Mouse (Mus musculus) gonadal fat pad, adult 2 months (tissue): ENCODE results near the gene Slx4ip. TPM values are rescaled to one million over a fixed set of nuclear protein-coding genes. Genes with fewer than 3 reads are reported as not detected.

ENCODE experiments used
- DNase-seq: peaks from one replicate; pipeline ENCODE4 v3.0.0-alpha.2; 2012; ENCODE audit warnings: low read depth
- polyA plus RNA-seq: library from polyadenylated mRNA; depleted of rRNA; stranded (reverse); fragments of >200 nt; gene quantifications from 2 replicates; pipeline ENCODE4 v1.2.3, GENCODE M21; 2012; rRNA removed

Slx4ip gene
- polyA plus RNA-seq, 1 experiment: 1.7 TPM

GRCm38 (mm10) chr2:137099211-137099734 lies 208.3 kb downstream of the Slx4ip start:
- DNase-seq: no peak

- DNase-seq: no peak
Observed at GRCm38 (mm10) chr2:137101074-137101473, 210.1 kb downstream of the Slx4ip start.

GRCm38 (mm10) chr2:137107203-137107602 lies 216.2 kb downstream of the Slx4ip start:
- no peak for DNase-seq

GRCm38 (mm10) chr2:137107946-137108345 lies 216.9 kb downstream of the Slx4ip start:
- no peak for DNase-seq

- DNase-seq: no peak
Observed at GRCm38 (mm10) chr2:137109321-137110213, 218.5 kb downstream of the Slx4ip start.

- no peak for DNase-seq
Observed at GRCm38 (mm10) chr2:137110214-137110898, 219.3 kb downstream of the Slx4ip start.

GRCm38 (mm10) chr2:137113288-137114061 lies 222.5 kb downstream of the Slx4ip start:
- no peak for DNase-seq

- no peak for DNase-seq
Observed at GRCm38 (mm10) chr2:137114248-137115096, 223.5 kb downstream of the Slx4ip start.

- DNase-seq: no peak
Observed at GRCm38 (mm10) chr2:137115241-137116024, 224.4 kb downstream of the Slx4ip start.

- no peak for DNase-seq
Observed at GRCm38 (mm10) chr2:137116025-137116674, 225.1 kb downstream of the Slx4ip start, which contains the start of gene Jag1. Gene Jag1, minus strand, starts transcription at chr2:137116644.

GRCm38 (mm10) chr2:137116675-137117320 lies 225.8 kb downstream of the Slx4ip start:
- DNase-seq: no peak

- no peak for DNase-seq
Observed at GRCm38 (mm10) chr2:137117321-137117690, 226.3 kb downstream of the Slx4ip start.

Other genes starting within 250 kb of the Slx4ip start
- gene Snap25, start 177.8 kb upstream of the Slx4ip start, polyA plus RNA-seq: 0.07 TPM in 1 of 2 replicates, not detected in the other
- gene AL731706.2, start 5.5 kb upstream of the Slx4ip start, polyA plus RNA-seq: not detected in 2 replicates
- 10.4 and 16.0 TPM in 2 replicates for gene AL731706.1, start 171 bp downstream of the Slx4ip start, polyA plus RNA-seq
- 4.3 and 8.9 TPM in 2 replicates for gene Mkks, start 171 bp downstream of the Slx4ip start, polyA plus RNA-seq
- 8.2 and 12.7 TPM in 2 replicates for gene Jag1, start 225.4 kb downstream of the Slx4ip start, polyA plus RNA-seq